Mouse (Mus musculus) erythroblast, embryonic 14.5 days (primary cell): ENCODE data around the gene Itgad.

Source experiments
- GATA1 ChIP-seq: IDR thresholded peaks from 2 replicates; pipeline ENCODE4 v1.6.1; 2012; ENCODE audit warnings: low read length, inconsistent platforms, mixed read lengths
- TAL1 ChIP-seq: IDR thresholded peaks from 3 replicates; pipeline ENCODE4 v1.6.1; 2012; ENCODE audit warnings: low read length, inconsistent platforms, mixed read lengths

GRCm38 (mm10) chr7:128235481-128235880 is 81.3 kb downstream of the Itgad start:
- TF ChIP-seq GATA1 (no peak), TAL1 (no peak)
